Mouse (Mus musculus) embryonic facial prominence, embryonic 15.5 days (tissue): ENCODE measurements around the gene Zfp318. TPM values are rescaled to one million over a fixed set of nuclear protein-coding genes. Genes with fewer than 3 reads are reported as not detected.

Experiments
- polyA plus RNA-seq: library from polyadenylated mRNA; unstranded; fragments of >200 nt; fragmentation: Nextera tagmentation; extraction: Ambion mirVana; gene quantifications from 2 replicates; pipeline ENCODE4 v1.2.1, GENCODE M21; 2015

The Zfp318 gene
- polyA plus RNA-seq, 1 experiment from 2014 or later: 10.7 TPM

Other genes starting within 250 kb of the Zfp318 start
- 22.7 and 37.1 TPM in 2 replicates for gene Rsph9, start 239.5 kb upstream of the Zfp318 start, polyA plus RNA-seq
- gene Mad2l1bp, start 230.2 kb upstream of the Zfp318 start, polyA plus RNA-seq: 31.8 and 35.1 TPM in 2 replicates
- gene Gtpbp2, start 222.7 kb upstream of the Zfp318 start, polyA plus RNA-seq: 43.3 and 45.4 TPM in 2 replicates
- 18.4 and 20.2 TPM in 2 replicates for gene Polh, start 181.1 kb upstream of the Zfp318 start, polyA plus RNA-seq
- 33.0 and 35.0 TPM in 2 replicates for gene Xpo5, start 180.9 kb upstream of the Zfp318 start, polyA plus RNA-seq
- 81.3 and 83.1 TPM in 2 replicates for gene Polr1c, start 135.7 kb upstream of the Zfp318 start, polyA plus RNA-seq
- gene Yipf3, start 135.7 kb upstream of the Zfp318 start, polyA plus RNA-seq: 141 and 147 TPM in 2 replicates
- gene Lrrc73, start 130.2 kb upstream of the Zfp318 start, polyA plus RNA-seq: 2.3 and 3.7 TPM in 2 replicates
- gene Tjap1, start 100.7 kb upstream of the Zfp318 start, polyA plus RNA-seq: 56.0 and 64.0 TPM in 2 replicates
- gene Dlk2, start 86.3 kb upstream of the Zfp318 start, polyA plus RNA-seq: 16.6 and 16.8 TPM in 2 replicates
- 5.8 and 6.7 TPM in 2 replicates for gene Abcc10, start 55.4 kb upstream of the Zfp318 start, polyA plus RNA-seq
- gene Crip3, start 45.2 kb downstream of the Zfp318 start, polyA plus RNA-seq: 3.5 and 3.6 TPM in 2 replicates
- gene Slc22a7, start 54.7 kb downstream of the Zfp318 start, polyA plus RNA-seq: 0.15 TPM in 1 of 2 replicates, not detected in the other
- 0.15 and 0.18 TPM in 2 replicates for gene Ttbk1, start 103.9 kb downstream of the Zfp318 start, polyA plus RNA-seq
- 40.4 and 41.0 TPM in 2 replicates for gene Dnph1, start 113.0 kb downstream of the Zfp318 start, polyA plus RNA-seq
- gene Cul9, start 162.7 kb downstream of the Zfp318 start, polyA plus RNA-seq: 7.1 and 10.6 TPM in 2 replicates
- 8.6 and 8.8 TPM in 2 replicates for gene Srf, start 172.4 kb downstream of the Zfp318 start, polyA plus RNA-seq
- gene Ptk7, start 245.8 kb downstream of the Zfp318 start, polyA plus RNA-seq: 156 and 161 TPM in 2 replicates